Mouse (Mus musculus): ENCODE data around the gene Ecm1. TPM values are rescaled to one million over a fixed set of nuclear protein-coding genes. Genes with fewer than 3 reads are reported as not detected.

Ecm1 gene
- polyA plus RNA-seq, 1 experiment = 0.59 TPM

DNA sequence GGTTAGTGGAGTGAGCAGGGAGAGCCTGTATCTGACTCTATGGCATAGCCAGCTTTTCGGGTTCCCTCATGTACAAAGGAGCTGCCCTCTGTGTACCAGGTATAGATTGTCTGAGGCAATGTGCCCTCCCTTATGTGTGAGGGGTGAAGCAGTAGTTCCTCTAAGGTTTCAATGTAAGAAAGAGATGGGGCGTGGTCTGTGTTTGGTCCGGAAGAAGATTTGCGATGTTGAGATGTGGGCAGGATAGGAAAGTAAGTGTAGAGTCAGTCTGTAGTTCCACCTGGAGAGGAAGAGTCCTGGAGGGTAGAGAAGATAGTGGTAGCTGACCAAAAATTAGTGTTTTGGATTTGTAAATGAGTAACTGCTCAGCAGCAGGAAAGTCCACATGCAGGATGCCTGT lies 30.3 kb downstream of the Ecm1 start:
- H3K4me3 ChIP-seq (replicated peaks) = no peak overlapping the region
- H3K4me1 ChIP-seq (ENCODE audit: control insufficient read depth) = peaks cover 2% of the 10 kb centered on the region
- H3K27me3 ChIP-seq (ENCODE audit: control insufficient read depth) = no peaks in the 10 kb centered on the region
- no peaks in the 10 kb centered on the region for H3K36me3 ChIP-seq (ENCODE audit: control insufficient read depth)
- TF ChIP-seq TAL1 (IDR thresholded peaks at IDR 0.05; ENCODE audit: low read length) (no peak), GATA1 (IDR thresholded peaks at IDR 0.05; ENCODE audit: low read length) (no peak)
- H3K9me3 ChIP-seq (ENCODE audit: control insufficient read depth, low read length) = peaks cover 9% of the 10 kb centered on the region

DNA sequence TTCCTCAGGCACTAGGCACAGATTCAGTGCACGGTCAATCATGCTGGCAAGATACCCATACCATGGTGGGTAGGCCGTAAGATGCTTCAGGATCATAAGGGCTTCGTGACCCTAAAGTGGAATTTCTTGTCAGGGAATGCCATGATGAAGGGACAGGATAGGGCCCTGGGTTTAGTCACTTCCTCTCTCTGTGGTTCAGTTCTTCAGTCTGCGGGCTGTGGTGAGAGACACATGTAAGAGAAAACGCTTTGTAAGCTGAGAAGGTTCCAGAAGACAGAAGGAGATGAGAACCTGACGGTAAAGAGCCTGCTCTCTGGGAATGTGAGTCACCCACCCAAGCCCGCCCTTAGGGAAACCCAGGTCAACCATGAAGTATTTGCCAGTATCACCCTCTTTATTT lies 31.9 kb downstream of the Ecm1 start:
- H3K4me1 ChIP-seq (ENCODE audit: control insufficient read depth) = peaks cover 2% of the 10 kb centered on the region

DNA sequence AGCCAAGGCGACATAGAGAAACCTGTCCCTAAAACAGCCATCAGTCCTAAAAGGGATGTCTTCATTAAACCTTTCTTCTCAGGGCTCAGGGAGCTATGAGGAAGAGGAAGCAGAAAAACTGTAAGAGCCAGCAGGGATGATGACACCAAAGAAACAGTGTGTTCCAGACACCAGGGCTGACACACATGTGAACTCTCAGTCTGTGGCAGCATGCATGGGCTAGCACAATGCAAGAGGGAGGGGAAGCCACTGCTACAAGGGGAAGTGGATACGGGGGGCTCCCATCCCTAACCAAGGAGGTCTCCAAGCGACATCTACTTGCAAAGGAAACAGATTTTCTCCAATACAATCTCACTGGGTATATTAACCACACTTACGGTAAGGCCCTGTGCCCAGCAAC lies 33.1 kb downstream of the Ecm1 start:
- TF ChIP-seq TAL1 (IDR thresholded peaks at IDR 0.05; ENCODE audit: low read length) = no peak
- no peak for TF ChIP-seq GATA1 (IDR thresholded peaks at IDR 0.05; ENCODE audit: low read length)
- H3K4me1 ChIP-seq (ENCODE audit: control insufficient read depth) = peaks cover 7% of the 10 kb centered on the region

More for the DNA sequence above, 31.9 kb downstream of the Ecm1 start:
- H3K36me3 ChIP-seq (ENCODE audit: control insufficient read depth) = no peaks in the 10 kb centered on the region
- TF ChIP-seq TAL1 (IDR thresholded peaks at IDR 0.05; ENCODE audit: low read length) (no peak), GATA1 (IDR thresholded peaks at IDR 0.05; ENCODE audit: low read length) (no peak)
- H3K27me3 ChIP-seq (ENCODE audit: control insufficient read depth) = no peaks in the 10 kb centered on the region
- no peak overlapping the region for H3K4me3 ChIP-seq (replicated peaks)
- peaks cover 3% of the 10 kb centered on the region for H3K9me3 ChIP-seq (ENCODE audit: control insufficient read depth, low read length)

DNA sequence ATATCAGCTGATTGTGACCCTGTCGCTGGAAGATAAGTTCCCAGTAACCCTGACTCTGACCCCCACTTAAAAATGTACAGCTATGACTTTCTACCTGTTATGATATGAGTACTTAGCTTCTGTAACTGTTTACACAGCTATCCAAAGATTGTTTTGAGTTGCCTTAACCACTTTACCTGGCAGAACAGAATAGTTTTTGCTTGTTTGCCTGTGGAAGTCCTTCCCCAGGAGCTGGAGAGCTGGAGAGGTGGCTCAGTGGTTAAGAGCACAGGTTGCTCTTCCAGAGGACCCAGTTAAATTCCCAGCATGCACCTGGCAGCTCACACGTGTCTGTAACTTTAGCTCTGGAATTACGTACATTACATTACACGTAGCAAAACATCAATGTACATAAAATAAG lies 34.8 kb downstream of the Ecm1 start:
- Histone ChIP-seq H3K4me3 (replicated peaks) (no peak overlapping the region), H3K4me1 (ENCODE audit: control insufficient read depth) (peaks cover 10% of the 10 kb centered on the region)
- no peak for TF ChIP-seq GATA1 (IDR thresholded peaks at IDR 0.05; ENCODE audit: low read length)
- TF ChIP-seq TAL1 (IDR thresholded peaks at IDR 0.05; ENCODE audit: low read length) = no peak

More for the DNA sequence above, 33.1 kb downstream of the Ecm1 start:
- Histone ChIP-seq H3K27me3 (ENCODE audit: control insufficient read depth) (peaks cover 5% of the 10 kb centered on the region; the same call in 1 of the 2 replicates), H3K4me3 (replicated peaks) (no peak overlapping the region), H3K9me3 (ENCODE audit: control insufficient read depth, low read length) (peaks cover 3% of the 10 kb centered on the region), H3K36me3 (ENCODE audit: control insufficient read depth) (no peaks in the 10 kb centered on the region)

DNA sequence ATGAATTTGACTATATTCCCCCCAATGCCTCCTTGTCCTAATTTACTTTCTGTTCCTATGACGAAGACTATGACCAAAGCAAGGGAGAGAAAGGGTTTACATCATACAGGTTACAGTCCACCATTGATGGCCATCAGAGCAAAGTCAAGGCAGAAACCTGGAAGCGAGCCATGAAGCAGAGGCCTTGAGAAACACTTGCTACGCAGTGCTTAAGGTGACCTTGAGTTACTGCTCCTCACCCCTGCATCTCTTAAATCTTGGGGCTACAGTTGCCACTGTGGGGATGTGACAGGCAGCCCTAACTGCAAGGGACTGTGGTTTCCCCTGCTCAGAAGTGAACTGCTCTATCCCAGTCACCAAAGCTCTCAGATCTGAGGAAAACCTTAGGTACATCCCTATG lies 36.1 kb downstream of the Ecm1 start:
- Histone ChIP-seq H3K4me3 (replicated peaks) (no peak overlapping the region), H3K27me3 (ENCODE audit: control insufficient read depth) (peaks cover 8% of the 10 kb centered on the region), H3K36me3 (ENCODE audit: control insufficient read depth) (no peaks in the 10 kb centered on the region), H3K9me3 (ENCODE audit: control insufficient read depth, low read length) (peaks cover 3% of the 10 kb centered on the region), H3K4me1 (ENCODE audit: control insufficient read depth) (peaks cover 10% of the 10 kb centered on the region)
- TF ChIP-seq GATA1 (IDR thresholded peaks at IDR 0.05; ENCODE audit: low read length) (no peak), TAL1 (IDR thresholded peaks at IDR 0.05; ENCODE audit: low read length) (no peak)

More for the DNA sequence above, 34.8 kb downstream of the Ecm1 start:
- Histone ChIP-seq H3K36me3 (ENCODE audit: control insufficient read depth) (no peaks in the 10 kb centered on the region), H3K9me3 (ENCODE audit: control insufficient read depth, low read length) (peaks cover 3% of the 10 kb centered on the region), H3K27me3 (ENCODE audit: control insufficient read depth) (peaks cover 8% of the 10 kb centered on the region)

DNA sequence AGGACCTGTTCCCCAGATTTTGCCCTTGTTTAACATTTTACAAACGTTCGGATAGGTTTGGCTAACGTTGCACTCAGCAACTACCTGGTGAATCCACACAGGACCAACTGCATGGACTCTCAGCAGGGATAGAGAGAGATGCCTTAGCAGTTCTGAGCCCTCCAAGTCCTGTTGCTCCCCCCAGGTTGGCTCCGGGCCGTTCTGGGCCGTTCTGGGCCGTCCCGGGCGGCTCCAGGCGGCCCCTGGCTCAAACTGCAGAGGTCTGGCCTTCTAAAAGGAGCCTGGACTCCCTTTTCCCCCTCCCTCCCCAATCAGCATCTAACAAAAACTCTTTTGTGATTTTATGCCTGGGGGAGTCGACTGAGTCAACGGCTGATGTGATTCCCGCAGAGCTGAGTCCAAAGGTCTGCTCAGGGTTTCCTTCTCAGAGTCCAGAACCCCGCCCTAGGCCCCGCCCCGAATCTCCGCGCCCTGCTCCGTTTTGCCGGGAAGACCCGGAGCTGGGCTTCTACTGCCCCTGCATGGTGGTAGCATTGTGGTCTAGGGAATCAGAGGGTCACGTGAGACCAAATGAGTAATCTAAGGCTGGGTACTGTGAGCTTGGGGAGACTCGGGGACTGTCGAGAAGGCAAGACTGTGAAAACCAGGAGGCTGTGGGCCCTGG lies 37.4 kb downstream of the Ecm1 start:
- peaks cover 8% of the 10 kb centered on the region for H3K27me3 ChIP-seq (ENCODE audit: control insufficient read depth)
- H3K4me3 ChIP-seq (replicated peaks) = no peak overlapping the region

DNA sequence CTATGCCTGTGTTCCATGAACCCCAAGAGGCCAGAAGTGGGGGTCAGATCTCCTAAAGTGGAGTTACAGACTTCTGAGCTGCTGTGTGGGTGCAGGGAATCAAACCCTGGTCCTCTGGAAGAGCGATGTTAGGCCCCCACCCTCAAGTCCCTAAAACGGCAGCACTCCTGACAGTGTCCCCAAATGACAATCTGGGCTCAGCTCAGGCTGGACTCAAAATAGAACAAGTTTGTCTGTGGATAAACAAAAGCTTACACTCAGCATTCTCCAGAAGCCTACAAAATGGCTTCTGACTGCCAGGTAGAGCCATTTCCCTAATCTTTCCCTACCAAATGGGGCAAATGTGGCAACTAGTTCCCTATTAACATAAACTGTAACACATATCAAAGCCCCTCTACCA lies 38.3 kb downstream of the Ecm1 start:
- peaks cover 10% of the 10 kb centered on the region for H3K4me1 ChIP-seq (ENCODE audit: control insufficient read depth)

More for the DNA sequence above, 37.4 kb downstream of the Ecm1 start:
- TF ChIP-seq GATA1 (IDR thresholded peaks at IDR 0.05; ENCODE audit: low read length) (no peak), TAL1 (IDR thresholded peaks at IDR 0.05; ENCODE audit: low read length) (no peak)
- H3K4me1 ChIP-seq (ENCODE audit: control insufficient read depth) = peaks cover 10% of the 10 kb centered on the region
- peaks cover 3% of the 10 kb centered on the region for H3K9me3 ChIP-seq (ENCODE audit: control insufficient read depth, low read length)
- no peaks in the 10 kb centered on the region for H3K36me3 ChIP-seq (ENCODE audit: control insufficient read depth)

DNA sequence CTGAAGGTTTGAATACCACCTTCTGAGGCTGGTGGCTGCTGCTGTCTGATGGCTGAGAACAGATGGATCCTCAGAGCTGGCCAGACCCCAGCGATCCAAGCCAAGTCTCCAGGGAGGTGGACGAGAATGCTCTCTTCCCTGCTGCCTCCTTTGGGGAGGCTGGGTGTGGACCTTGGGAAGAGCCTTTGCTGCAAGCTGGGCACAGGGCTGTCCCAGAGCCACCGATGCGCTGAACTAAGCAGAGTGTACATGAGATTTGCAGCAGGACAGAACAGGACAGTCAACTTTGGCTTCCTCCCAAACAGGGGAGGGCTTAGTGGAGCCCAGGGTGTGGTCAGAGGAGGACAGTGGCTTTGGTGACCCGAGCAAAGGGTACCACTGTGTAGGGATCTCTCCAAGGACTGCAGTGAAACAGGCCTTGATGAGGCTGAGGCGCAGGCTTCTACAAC lies 39.1 kb downstream of the Ecm1 start:
- H3K4me3 ChIP-seq (replicated peaks) = no peak overlapping the region
- peaks cover 3% of the 10 kb centered on the region for H3K9me3 ChIP-seq (ENCODE audit: control insufficient read depth, low read length)
- H3K27me3 ChIP-seq (ENCODE audit: control insufficient read depth) = peaks cover 8% of the 10 kb centered on the region
- peaks cover 10% of the 10 kb centered on the region for H3K4me1 ChIP-seq (ENCODE audit: control insufficient read depth)
- TF ChIP-seq GATA1 (IDR thresholded peaks at IDR 0.05; ENCODE audit: low read length) (no peak), TAL1 (IDR thresholded peaks at IDR 0.05; ENCODE audit: low read length) (no peak)
- no peaks in the 10 kb centered on the region for H3K36me3 ChIP-seq (ENCODE audit: control insufficient read depth)

More for the DNA sequence above, 38.3 kb downstream of the Ecm1 start:
- Histone ChIP-seq H3K9me3 (ENCODE audit: control insufficient read depth, low read length) (peaks cover 3% of the 10 kb centered on the region), H3K36me3 (ENCODE audit: control insufficient read depth) (no peaks in the 10 kb centered on the region), H3K27me3 (ENCODE audit: control insufficient read depth) (peaks cover 8% of the 10 kb centered on the region), H3K4me3 (replicated peaks) (no peak overlapping the region)
- TF ChIP-seq TAL1 (IDR thresholded peaks at IDR 0.05; ENCODE audit: low read length) = no peak
- no peak for TF ChIP-seq GATA1 (IDR thresholded peaks at IDR 0.05; ENCODE audit: low read length)

DNA sequence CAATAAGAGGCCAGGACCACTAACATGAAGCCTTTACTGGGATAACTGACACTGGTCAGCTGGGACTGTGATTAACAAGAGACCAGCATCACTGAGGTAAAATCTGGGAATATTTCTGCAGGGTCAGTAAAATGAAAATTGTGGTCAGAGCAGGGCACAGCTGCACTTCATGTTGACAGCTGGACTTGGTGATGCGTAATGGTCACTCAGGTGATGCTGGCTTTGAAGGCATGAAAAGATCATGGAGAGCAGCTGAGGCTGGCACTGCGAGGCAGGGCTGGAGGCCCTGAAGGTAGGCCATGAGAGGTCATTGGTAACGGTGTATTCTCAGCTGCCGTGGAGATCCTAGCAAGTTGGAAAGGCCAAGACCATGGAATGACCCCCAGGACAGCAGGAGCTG lies 41.1 kb downstream of the Ecm1 start:
- Histone ChIP-seq H3K27me3 (ENCODE audit: control insufficient read depth) (peaks cover 8% of the 10 kb centered on the region), H3K4me1 (ENCODE audit: control insufficient read depth) (peaks cover 17% of the 10 kb centered on the region), H3K9me3 (ENCODE audit: control insufficient read depth, low read length) (no peaks in the 10 kb centered on the region), H3K36me3 (ENCODE audit: control insufficient read depth) (no peaks in the 10 kb centered on the region), H3K4me3 (replicated peaks) (no peak overlapping the region)
- no peak for TF ChIP-seq TAL1 (IDR thresholded peaks at IDR 0.05; ENCODE audit: low read length)

All from erythroblast, embryonic 14.5 days (primary cell).